Mouse (Mus musculus): ENCODE results near the gene Ech1. TPM values are rescaled to one million over a fixed set of nuclear protein-coding genes. Genes with fewer than 3 reads are reported as not detected.
A peak's percentile ranks its signal among the peaks of the same experiment; 100 is the strongest.

Gene Ech1
- polyA plus RNA-seq, 1 experiment: 132 TPM

DNA sequence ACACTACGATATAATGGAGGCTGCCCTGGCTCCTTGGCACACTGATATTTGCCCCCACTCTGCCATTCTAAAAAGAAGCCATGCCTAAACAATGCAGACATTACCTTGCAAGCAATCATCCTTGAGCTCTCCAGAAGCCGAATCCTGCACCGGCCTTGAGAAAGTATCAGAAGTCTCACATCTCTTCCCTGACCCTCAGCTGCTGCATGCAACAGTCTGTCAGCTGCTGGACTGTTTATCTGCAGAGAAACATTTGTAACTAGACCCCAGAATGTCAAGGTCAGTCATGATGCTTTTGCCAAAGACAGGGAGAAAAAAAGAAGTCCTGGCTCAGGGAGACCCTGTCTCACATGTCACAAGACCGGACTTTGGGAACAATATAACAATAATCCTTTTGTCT is 51.1 kb downstream of the Ech1 start:
- TF ChIP-seq MYOG (IDR thresholded peaks at IDR 0.05; ENCODE audit: control insufficient read depth in 1 of 3, insufficient read depth in 1 of 3, insufficient read length in 2 of 3, low read depth in 2 of 3) (peak in 2 of 3 experiments; percentile 10 to 45), MYOD1 (IDR thresholded peaks at IDR 0.05; ENCODE audit: control insufficient read depth in 1 of 3, insufficient read length in 2 of 3, low read depth in 2 of 3) (peak in 2 of 3 experiments; percentile 47 to 55), USF1 (IDR thresholded peaks at IDR 0.05; ENCODE audit: low read depth) (no peak)
- H3K27me3 ChIP-seq (ENCODE audit: control insufficient read depth, insufficient read depth, insufficient read length): no peaks in the 10 kb centered on the region
- no peak overlapping the region for H3ac ChIP-seq (ENCODE audit: control insufficient read depth, insufficient read length)

DNA sequence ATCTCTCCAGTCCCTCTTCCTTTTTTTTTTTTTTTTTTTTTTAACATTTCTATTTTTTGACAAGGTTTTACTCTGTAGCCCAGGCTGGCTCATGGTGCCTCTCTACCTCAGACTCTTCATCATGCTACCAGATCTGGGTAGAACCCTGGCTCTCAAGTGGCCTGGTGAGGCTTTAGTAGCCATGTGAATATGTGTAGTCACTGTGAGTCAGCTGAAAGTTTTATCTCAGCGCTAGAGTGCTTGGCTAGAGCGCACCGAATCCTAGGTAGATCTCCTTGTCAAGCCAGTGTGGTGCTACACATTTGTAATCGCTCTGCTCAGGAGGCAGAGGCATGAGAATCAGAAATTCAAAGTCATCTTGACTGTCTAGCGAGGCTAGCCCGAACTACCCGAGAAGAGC is 52.1 kb downstream of the Ech1 start:
- Histone ChIP-seq H3K79me2 (ENCODE audit: control insufficient read depth, insufficient read depth) (no peaks in the 10 kb centered on the region), H3K4me2 (ENCODE audit: low read depth) (no peak overlapping the region), H3ac (ENCODE audit: control insufficient read depth, insufficient read length) (no peak overlapping the region), H3K4me3 (no peak overlapping the region), H3K36me3 (ENCODE audit: control insufficient read depth, insufficient read depth) (no peaks in the 10 kb centered on the region), H3K27me3 (ENCODE audit: control insufficient read depth, insufficient read depth, insufficient read length) (no peaks in the 10 kb centered on the region)
- no peak for TF ChIP-seq E2F4 (IDR thresholded peaks at IDR 0.05; ENCODE audit: insufficient read depth)

More for the DNA sequence above, 51.1 kb downstream of the Ech1 start:
- Histone ChIP-seq H3K4me2 (ENCODE audit: low read depth) (no peak overlapping the region), H3K4me3 (no peak overlapping the region), H3K79me2 (ENCODE audit: control insufficient read depth, insufficient read depth) (no peaks in the 10 kb centered on the region), H3K36me3 (ENCODE audit: control insufficient read depth, insufficient read depth) (no peaks in the 10 kb centered on the region)

DNA sequence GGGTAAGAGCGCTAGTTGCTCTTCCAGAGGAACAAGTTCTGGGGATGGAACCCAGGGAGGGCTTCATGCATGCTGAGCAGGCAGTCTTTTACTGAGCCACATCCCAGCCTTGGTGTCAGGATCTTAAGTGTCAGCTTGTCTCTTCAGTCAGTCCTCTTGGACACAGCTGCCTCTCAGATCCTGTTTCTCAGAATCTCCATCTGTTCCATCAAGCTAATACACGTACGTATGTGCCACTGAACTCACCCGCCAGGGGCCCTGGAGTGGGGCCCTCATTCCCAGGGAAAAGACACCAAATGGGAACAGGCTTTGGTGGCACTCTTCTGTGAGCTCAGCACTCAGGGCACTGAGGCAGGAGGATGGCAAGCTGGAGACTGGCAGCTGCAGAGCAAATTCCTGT is 52.8 kb downstream of the Ech1 start:
- H3K36me3 ChIP-seq (ENCODE audit: control insufficient read depth, insufficient read depth): no peaks in the 10 kb centered on the region
- TF ChIP-seq E2F4 (IDR thresholded peaks at IDR 0.05; ENCODE audit: insufficient read depth) (no peak), MYOG (IDR thresholded peaks at IDR 0.05; ENCODE audit: control insufficient read depth in 1 of 3, insufficient read depth in 1 of 3, insufficient read length in 2 of 3, low read depth in 2 of 3) (peak in 1 of 3 experiments; percentile 29), USF1 (IDR thresholded peaks at IDR 0.05; ENCODE audit: low read depth) (no peak), MYOD1 (IDR thresholded peaks at IDR 0.05; ENCODE audit: control insufficient read depth in 1 of 3, insufficient read length in 2 of 3, low read depth in 2 of 3) (peak in 2 of 3 experiments; percentile 18 to 36), SRF (IDR thresholded peaks at IDR 0.05; ENCODE audit: control insufficient read depth, insufficient read length, low read depth) (no peak), CEBPB (IDR thresholded peaks at IDR 0.05; ENCODE audit: insufficient read depth, poor library complexity, severe bottlenecking) (no peak)
- no peak overlapping the region for H3K4me3 ChIP-seq
- no peaks in the 10 kb centered on the region for H3K27me3 ChIP-seq (ENCODE audit: control insufficient read depth, insufficient read depth, insufficient read length)
- H3K79me2 ChIP-seq (ENCODE audit: control insufficient read depth, insufficient read depth): no peaks in the 10 kb centered on the region
- no peak overlapping the region for H3ac ChIP-seq (ENCODE audit: control insufficient read depth, insufficient read length)
- no peak overlapping the region for H3K4me2 ChIP-seq (ENCODE audit: low read depth)

DNA sequence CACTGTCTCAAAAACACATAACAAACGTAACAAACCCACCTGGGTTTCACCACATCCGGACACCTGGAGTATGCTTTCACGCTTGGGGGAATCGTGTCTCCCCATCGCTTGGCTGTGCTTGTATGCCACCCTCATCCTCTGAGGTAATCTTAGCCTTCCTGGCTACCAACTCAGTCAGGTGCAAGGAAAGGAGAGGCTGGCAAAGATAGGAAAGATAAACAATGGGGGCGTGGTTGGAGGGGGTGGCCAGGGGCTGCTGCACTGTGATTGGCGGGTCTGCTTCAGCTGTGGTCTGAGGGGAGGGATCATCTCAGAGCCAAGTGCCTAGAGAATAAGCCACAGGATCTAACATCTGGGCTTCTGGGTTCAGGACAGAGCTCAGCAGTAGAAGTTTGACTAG is 54.6 kb downstream of the Ech1 start:
- no peaks in the 10 kb centered on the region for H3K27me3 ChIP-seq (ENCODE audit: control insufficient read depth, insufficient read depth, insufficient read length)
- H3K36me3 ChIP-seq (ENCODE audit: control insufficient read depth, insufficient read depth): no peaks in the 10 kb centered on the region
- no peak overlapping the region for H3K4me3 ChIP-seq
- TF ChIP-seq TCF12 (IDR thresholded peaks at IDR 0.05; ENCODE audit: insufficient read depth, poor library complexity, severe bottlenecking) (no peak), MAX (IDR thresholded peaks at IDR 0.05; ENCODE audit: low read depth) (no peak), TCF3 (IDR thresholded peaks at IDR 0.05; ENCODE audit: insufficient read length, low read depth) (no peak), REST (IDR thresholded peaks at IDR 0.05; ENCODE audit: insufficient read depth, insufficient read length) (no peak), CEBPB (IDR thresholded peaks at IDR 0.05; ENCODE audit: insufficient read depth, poor library complexity, severe bottlenecking) (no peak), MYOD1 (IDR thresholded peaks at IDR 0.05; ENCODE audit: control insufficient read depth in 1 of 3, insufficient read length in 2 of 3, low read depth in 2 of 3) (no peak), MYOG (IDR thresholded peaks at IDR 0.05; ENCODE audit: control insufficient read depth in 1 of 3, insufficient read depth in 1 of 3, insufficient read length in 2 of 3, low read depth in 2 of 3) (no peak)
- no peak overlapping the region for H3K4me2 ChIP-seq (ENCODE audit: low read depth)
- no peak overlapping the region for H3ac ChIP-seq (ENCODE audit: control insufficient read depth, insufficient read length)
- H3K79me2 ChIP-seq (ENCODE audit: control insufficient read depth, insufficient read depth): no peaks in the 10 kb centered on the region

DNA sequence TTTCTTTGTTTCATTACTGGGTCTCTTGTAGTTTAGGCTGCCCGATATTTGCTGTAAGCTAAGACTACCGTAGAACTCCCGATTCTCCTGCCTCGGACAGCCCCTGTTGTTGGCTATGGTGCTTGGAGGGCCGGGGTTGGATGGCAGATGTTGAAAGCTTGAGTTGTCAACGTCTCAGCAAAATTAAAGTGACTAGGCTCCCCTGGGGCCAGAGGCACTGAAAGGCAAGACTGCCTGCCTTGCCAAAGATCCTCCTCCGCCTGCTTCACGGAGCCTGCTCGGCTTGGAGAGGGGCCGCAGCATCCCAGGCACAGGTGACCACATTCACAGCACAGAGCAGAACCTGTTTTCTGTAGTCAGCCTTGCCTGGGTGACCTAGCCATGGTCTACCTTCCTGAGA is 55.5 kb downstream of the Ech1 start:
- no peaks in the 10 kb centered on the region for H3K79me2 ChIP-seq (ENCODE audit: control insufficient read depth, insufficient read depth)

More for the DNA sequence above, 55.5 kb downstream of the Ech1 start:
- H3K4me3 ChIP-seq: no peak overlapping the region
- H3ac ChIP-seq (ENCODE audit: control insufficient read depth, insufficient read length): no peak overlapping the region
- no peak overlapping the region for H3K4me2 ChIP-seq (ENCODE audit: low read depth)
- no peaks in the 10 kb centered on the region for H3K36me3 ChIP-seq (ENCODE audit: control insufficient read depth, insufficient read depth)
- no peak for TF ChIP-seq MAX (IDR thresholded peaks at IDR 0.05; ENCODE audit: low read depth)
- TF ChIP-seq REST (IDR thresholded peaks at IDR 0.05; ENCODE audit: insufficient read depth, insufficient read length): no peak
- no peak for TF ChIP-seq TCF3 (IDR thresholded peaks at IDR 0.05; ENCODE audit: insufficient read length, low read depth)
- no peak for TF ChIP-seq MYOD1 (IDR thresholded peaks at IDR 0.05; ENCODE audit: control insufficient read depth in 1 of 3, insufficient read length in 2 of 3, low read depth in 2 of 3)
- TF ChIP-seq CEBPB (IDR thresholded peaks at IDR 0.05; ENCODE audit: insufficient read depth, poor library complexity, severe bottlenecking): no peak
- TF ChIP-seq USF1 (IDR thresholded peaks at IDR 0.05; ENCODE audit: low read depth): no peak
- no peak for TF ChIP-seq POLR2AphosphoS2 (IDR thresholded peaks at IDR 0.05; ENCODE audit: insufficient read length, low read depth)
- TF ChIP-seq MYOG (IDR thresholded peaks at IDR 0.05; ENCODE audit: control insufficient read depth in 1 of 3, insufficient read depth in 1 of 3, insufficient read length in 2 of 3, low read depth in 2 of 3): no peak
- no peak for TF ChIP-seq TCF12 (IDR thresholded peaks at IDR 0.05; ENCODE audit: insufficient read depth, poor library complexity, severe bottlenecking)
- TF ChIP-seq SRF (IDR thresholded peaks at IDR 0.05; ENCODE audit: control insufficient read depth, insufficient read length, low read depth): no peak
- TF ChIP-seq E2F4 (IDR thresholded peaks at IDR 0.05; ENCODE audit: insufficient read depth): no peak
- TF ChIP-seq POLR2A (IDR thresholded peaks at IDR 0.05; ENCODE audit: insufficient read length, low read depth): no peak
- H3K27me3 ChIP-seq (ENCODE audit: control insufficient read depth, insufficient read depth, insufficient read length): no peaks in the 10 kb centered on the region

All from myocyte (in vitro differentiated cells).